Mouse (Mus musculus): ENCODE data around the gene Trip4. TPM values are rescaled to one million over a fixed set of nuclear protein-coding genes. Genes with fewer than 3 reads are reported as not detected.

Trip4 gene
- polyA plus RNA-seq, 1 experiment from 2014 or later, result 26.5 TPM

- Histone ChIP-seq H3K27ac (ENCODE audit: poor library complexity, severe bottlenecking) (no peak overlapping the region), H3K27me3 (replicated peaks) (no peaks in the 10 kb centered on the region), H3K36me3 (peaks cover 27% of the 10 kb centered on the region), H3K9ac (no peak overlapping the region), H3K4me2 (no peak overlapping the region), H3K4me3 (no peak overlapping the region), H3K9me3 (replicated peaks) (no peaks in the 10 kb centered on the region), H3K4me1 (replicated peaks) (peaks cover 10% of the 10 kb centered on the region)
- no peak for ATAC-seq (ENCODE audit: insufficient number of reproducible peaks, low FRiP score)
These were observed 75.0 kb downstream of the Trip4 start for GRCm38 (mm10) chr9:65833640-65834039.

GRCm38 (mm10) chr9:65833230-65833629 lies 75.4 kb downstream of the Trip4 start:
- Histone ChIP-seq H3K4me1 (replicated peaks) (peaks cover 14% of the 10 kb centered on the region), H3K27me3 (replicated peaks) (no peaks in the 10 kb centered on the region), H3K4me3 (no peak overlapping the region), H3K4me2 (no peak overlapping the region), H3K9me3 (replicated peaks) (no peaks in the 10 kb centered on the region), H3K27ac (ENCODE audit: poor library complexity, severe bottlenecking) (no peak overlapping the region), H3K9ac (no peak overlapping the region), H3K36me3 (peaks cover 23% of the 10 kb centered on the region)
- ATAC-seq (ENCODE audit: insufficient number of reproducible peaks, low FRiP score), result no peak
- 96% methylated on average over 2 of the region's 2 CpGs for WGBS

GRCm38 (mm10) chr9:65832041-65832440 lies 76.6 kb downstream of the Trip4 start:
- Histone ChIP-seq H3K36me3 (peaks cover 18% of the 10 kb centered on the region; the same call in 1 of the 2 replicates), H3K9ac (no peak overlapping the region), H3K4me1 (replicated peaks) (peaks cover 16% of the 10 kb centered on the region), H3K4me2 (no peak overlapping the region), H3K9me3 (replicated peaks) (no peaks in the 10 kb centered on the region), H3K4me3 (no peak overlapping the region), H3K27ac (ENCODE audit: poor library complexity, severe bottlenecking) (no peak overlapping the region), H3K27me3 (replicated peaks) (no peaks in the 10 kb centered on the region)
- 72% methylated on average over 2 of the region's 2 CpGs for WGBS
- no peak for ATAC-seq (ENCODE audit: insufficient number of reproducible peaks, low FRiP score)

GRCm38 (mm10) chr9:65831164-65831563 lies 77.4 kb downstream of the Trip4 start:
- Histone ChIP-seq H3K4me3 (no peak overlapping the region), H3K4me2 (no peak overlapping the region), H3K9ac (no peak overlapping the region), H3K36me3 (0 out of 2 replicates have a peak, but pooled peaks cover 14% of the 10 kb centered on the region), H3K27ac (ENCODE audit: poor library complexity, severe bottlenecking) (no peak overlapping the region), H3K27me3 (replicated peaks) (no peaks in the 10 kb centered on the region), H3K4me1 (replicated peaks) (peaks cover 21% of the 10 kb centered on the region), H3K9me3 (replicated peaks) (no peaks in the 10 kb centered on the region)
- 73% methylated on average over 4 of the region's 4 CpGs for WGBS
- no peak for ATAC-seq (ENCODE audit: insufficient number of reproducible peaks, low FRiP score)

GRCm38 (mm10) chr9:65830255-65830654 lies 78.3 kb downstream of the Trip4 start:
- no peak for ATAC-seq (ENCODE audit: insufficient number of reproducible peaks, low FRiP score)
- Histone ChIP-seq H3K9me3 (replicated peaks) (no peaks in the 10 kb centered on the region), H3K9ac (no peak overlapping the region), H3K36me3 (0 out of 2 replicates have a peak, but pooled peaks cover 10% of the 10 kb centered on the region), H3K27me3 (replicated peaks) (no peaks in the 10 kb centered on the region), H3K4me3 (no peak overlapping the region), H3K4me1 (replicated peaks) (peaks cover 28% of the 10 kb centered on the region), H3K27ac (ENCODE audit: poor library complexity, severe bottlenecking) (no peak overlapping the region), H3K4me2 (no peak overlapping the region)
- WGBS, result 80% methylated on average over 4 of the region's 4 CpGs

- WGBS, result 85% methylated on average over 2 of the region's 2 CpGs
- no peak overlapping the region for H3K27ac ChIP-seq (ENCODE audit: poor library complexity, severe bottlenecking)
- no peak for ATAC-seq (ENCODE audit: insufficient number of reproducible peaks, low FRiP score)
These were observed 79.2 kb downstream of the Trip4 start for GRCm38 (mm10) chr9:65829410-65829809.

GRCm38 (mm10) chr9:65828511-65828910 lies 80.1 kb downstream of the Trip4 start:
- H3K9ac ChIP-seq, result no peak overlapping the region
- 0 out of 2 replicates have a peak, but pooled peaks cover 2% of the 10 kb centered on the region for H3K36me3 ChIP-seq
- no peak for ATAC-seq (ENCODE audit: insufficient number of reproducible peaks, low FRiP score)
- H3K4me2 ChIP-seq, result peak overlapping the region; percentile 82
- H3K4me1 ChIP-seq (replicated peaks), result peaks cover 38% of the 10 kb centered on the region
- H3K9me3 ChIP-seq (replicated peaks), result no peaks in the 10 kb centered on the region
- H3K27me3 ChIP-seq (replicated peaks), result no peaks in the 10 kb centered on the region
- 10% methylated on average over 3 of the region's 3 CpGs for WGBS
- H3K27ac ChIP-seq (ENCODE audit: poor library complexity, severe bottlenecking), result peak overlapping the region; percentile 99
- peak overlapping the region; percentile 87 for H3K4me3 ChIP-seq

More at GRCm38 (mm10) chr9:65829410-65829809, 79.2 kb downstream of the Trip4 start:
- no peak overlapping the region for H3K4me3 ChIP-seq
- peaks cover 30% of the 10 kb centered on the region for H3K4me1 ChIP-seq (replicated peaks)
- H3K4me2 ChIP-seq, result no peak overlapping the region
- H3K9me3 ChIP-seq (replicated peaks), result no peaks in the 10 kb centered on the region
- H3K9ac ChIP-seq, result no peak overlapping the region
- 0 out of 2 replicates have a peak, but pooled peaks cover 5% of the 10 kb centered on the region for H3K36me3 ChIP-seq
- no peaks in the 10 kb centered on the region for H3K27me3 ChIP-seq (replicated peaks)

- Histone ChIP-seq H3K27me3 (replicated peaks) (no peaks in the 10 kb centered on the region), H3K4me2 (peak overlapping the region; percentile 82), H3K4me3 (peak overlapping the region; percentile 87), H3K9me3 (replicated peaks) (no peaks in the 10 kb centered on the region), H3K9ac (peak overlapping the region; percentile 97), H3K27ac (ENCODE audit: poor library complexity, severe bottlenecking) (peak overlapping the region; percentile 99), H3K36me3 (0 out of 2 replicates have a peak, but pooled peaks cover 2% of the 10 kb centered on the region), H3K4me1 (replicated peaks) (peaks cover 41% of the 10 kb centered on the region)
- under 1% methylated on average over 13 of the region's 13 CpGs for WGBS
- ATAC-seq (ENCODE audit: insufficient number of reproducible peaks, low FRiP score), result no peak
These were observed 80.6 kb downstream of the Trip4 start for GRCm38 (mm10) chr9:65828016-65828403.

- peaks cover 43% of the 10 kb centered on the region for H3K4me1 ChIP-seq (replicated peaks)
- H3K36me3 ChIP-seq, result no peaks in the 10 kb centered on the region
- no peaks in the 10 kb centered on the region for H3K9me3 ChIP-seq (replicated peaks)
- H3K27ac ChIP-seq (ENCODE audit: poor library complexity, severe bottlenecking), result peak within 1 kb of the TSS; percentile 99
- ATAC-seq (ENCODE audit: insufficient number of reproducible peaks, low FRiP score), result peak; percentile 81
- peak within 1 kb of the TSS; percentile 87 for H3K4me3 ChIP-seq
- H3K27me3 ChIP-seq (replicated peaks), result no peaks in the 10 kb centered on the region
- 4% methylated on average over 59 of the region's 76 CpGs for WGBS
- H3K4me2 ChIP-seq, result peak within 1 kb of the TSS; percentile 82
- H3K9ac ChIP-seq, result peak within 1 kb of the TSS; percentile 97
These were observed 81.1 kb downstream of the Trip4 start, which contains the start of gene Zfp609 for GRCm38 (mm10) chr9:65827344-65828015. Gene Zfp609, minus strand, starts transcription at chr9:65827564.

- WGBS, result under 1% methylated on average over 31 of the region's 31 CpGs
These were observed 81.8 kb downstream of the Trip4 start for GRCm38 (mm10) chr9:65826588-65827343.

GRCm38 (mm10) chr9:65826226-65826587 lies 82.4 kb downstream of the Trip4 start:
- no peaks in the 10 kb centered on the region for H3K9me3 ChIP-seq (replicated peaks)
- H3K4me1 ChIP-seq (replicated peaks), result peaks cover 52% of the 10 kb centered on the region
- H3K4me2 ChIP-seq, result peak overlapping the region; percentile 82
- H3K9ac ChIP-seq, result peak overlapping the region; percentile 97
- H3K27ac ChIP-seq (ENCODE audit: poor library complexity, severe bottlenecking), result peak overlapping the region; percentile 99
- ATAC-seq (ENCODE audit: insufficient number of reproducible peaks, low FRiP score), result no peak
- H3K27me3 ChIP-seq (replicated peaks), result no peaks in the 10 kb centered on the region
- no peaks in the 10 kb centered on the region for H3K36me3 ChIP-seq
- WGBS, result 2% methylated on average over 4 of the region's 4 CpGs
- H3K4me3 ChIP-seq, result peak overlapping the region; percentile 87

More at GRCm38 (mm10) chr9:65826588-65827343, 81.8 kb downstream of the Trip4 start:
- ATAC-seq (ENCODE audit: insufficient number of reproducible peaks, low FRiP score), result peak; percentile 48
- Histone ChIP-seq H3K36me3 (no peaks in the 10 kb centered on the region), H3K27me3 (replicated peaks) (no peaks in the 10 kb centered on the region), H3K27ac (ENCODE audit: poor library complexity, severe bottlenecking) (peak overlapping the region; percentile 99), H3K4me1 (replicated peaks) (peaks cover 46% of the 10 kb centered on the region), H3K9me3 (replicated peaks) (no peaks in the 10 kb centered on the region), H3K4me3 (peak overlapping the region; percentile 87), H3K4me2 (peak overlapping the region; percentile 82), H3K9ac (peak overlapping the region; percentile 97)
